Mouse (Mus musculus) liver, embryonic 14.5 days (tissue): ENCODE data around the gene Stat3. TPM values are rescaled to one million over a fixed set of nuclear protein-coding genes. Genes with fewer than 3 reads are reported as not detected.

Experiments used
- ATAC-seq: fragments of 200-750 bp; cut with Nextera tagmentation; 2 replicates; pipeline ENCODE4 v1.8.0; 2017; ENCODE audit warnings: moderate number of reproducible peaks, mild to moderate bottlenecking, moderate library complexity; ENCODE audit not compliant: insufficient read depth
- DNase-seq, 3 experiments: peaks; one replicate each; pipeline ENCODE4 v3.0.0-alpha.2; 2012 to 2013; ENCODE audit warnings: low read depth in 3 of 3, low spot score in 3 of 3
- H3K27ac ChIP-seq: fragments of 300-500 bp; sonication (generic); 2 replicates; pipeline ENCODE4 v1.5.1; 2014; ENCODE audit warnings: moderate library complexity, mild to moderate bottlenecking, control low read depth, inconsistent platforms
- H3K27me3 ChIP-seq: fragments of 300-500 bp; sonication (generic); 2 replicates; pipeline ENCODE4 v1.6.1; 2014; ENCODE audit warnings: mild to moderate bottlenecking, low read length, moderate library complexity; ENCODE audit not compliant: control insufficient read depth, insufficient read depth
- H3K36me3 ChIP-seq: fragments of 300-500 bp; sonication (generic); replicated peaks from 2 replicates; pipeline ENCODE4 v1.6.1; 2014; ENCODE audit warnings: low read depth; ENCODE audit not compliant: control insufficient read depth, insufficient read depth
- H3K4me1 ChIP-seq, 2 experiments: fragments of 200-500 bp in 1 of 2; fragments of 300-500 bp in 1 of 2; sonication (generic) in 1 of 2; replicated peaks; 2 replicates each; pipeline ENCODE4 v1.6.1; 2012 to 2014; ENCODE audit warnings: antibody characterized with exemption in 1 of 2, inconsistent platforms in 1 of 2, low read length in 1 of 2; ENCODE audit not compliant: control insufficient read depth in 2 of 2, insufficient read depth in 2 of 2
- H3K4me2 ChIP-seq: fragments of 300-500 bp; sonication (generic); 2 replicates; pipeline ENCODE4 v1.6.1; 2014; ENCODE audit warnings: low read depth, mild to moderate bottlenecking, control low read depth, moderate library complexity
- H3K4me3 ChIP-seq, 2 experiments: fragments of 200-500 bp in 1 of 2; fragments of 300-500 bp in 1 of 2; sonication (generic) in 1 of 2; 2 replicates each; pipeline ENCODE4 v1.5.1; 2012 to 2014; ENCODE audit warnings: low read depth in 2 of 2, low read length in 2 of 2, mild to moderate bottlenecking in 2 of 2, control low read depth in 1 of 2, inconsistent platforms in 1 of 2, moderate library complexity in 1 of 2; ENCODE audit not compliant: insufficient read depth in 1 of 2
- H3K9ac ChIP-seq: fragments of 300-500 bp; sonication (generic); replicated peaks from 2 replicates; pipeline ENCODE4 v1.6.1; 2014; ENCODE audit warnings: mild to moderate bottlenecking, control low read depth, moderate library complexity
- H3K9me3 ChIP-seq: fragments of 300-500 bp; sonication (generic); 2 replicates; pipeline ENCODE4 v1.6.1; 2016; ENCODE audit warnings: low read length, mixed read lengths; ENCODE audit not compliant: control insufficient read depth
- CTCF ChIP-seq: IDR thresholded peaks from 2 replicates; pipeline ENCODE4 v1.5.1; 2016; ENCODE audit warnings: antibody characterized with exemption, low read depth, control low read depth
- EP300 ChIP-seq: IDR thresholded peaks from 2 replicates; pipeline ENCODE4 v1.6.1; 2016; ENCODE audit warnings: antibody characterized with exemption, low read depth
- WGBS: fragments of 180-500 bp; shearing (Covaris S2); extraction: QIAGEN DNeasy Blood & Tissue Kit; methylation state at CpG from one replicate; pipeline ENCODE4 v1.1.7; 2014; ENCODE audit not compliant: insufficient replicate concordance; 5-methylcytosine and 5-hydroxymethylcytosine counted together
- polyA plus RNA-seq, 2 experiments: library from polyadenylated mRNA; depleted of rRNA in 1 of 2; stranded (reverse) in 1 of 2; unstranded in 1 of 2; fragments of >200 nt; fragmentation: Nextera tagmentation in 1 of 2; extraction: Ambion mirVana in 1 of 2; gene quantifications; 2 replicates each; pipeline versions ENCODE4 v1.2.1 to v1.2.3; 2012 to 2014

Gene Stat3
- polyA plus RNA-seq, 2 experiments, result 17.7 to 27.4 TPM

GRCm38 (mm10) chr11:100982087-100982486 is 42.7 kb upstream of the Stat3 start:
- H3K9ac ChIP-seq, result no peak overlapping the region
- H3K4me2 ChIP-seq, result no peak overlapping the region
- TF ChIP-seq EP300 (no peak), CTCF (0 out of 2 replicates have a peak, but pooled peaks have one; percentile 8)
- H3K27ac ChIP-seq, result no peak overlapping the region
- peaks cover 0 to 11% of the 10 kb centered on the region in 2 experiments; a peak in 1 of 4 replicates for H3K4me1 ChIP-seq
- no peaks in the 10 kb centered on the region; the same call in 1 of the 2 replicates for H3K27me3 ChIP-seq
- H3K36me3 ChIP-seq, result no peaks in the 10 kb centered on the region
- ATAC-seq (no peak), DNase-seq (no peak)
- 31% methylated on average over 8 of the region's 8 CpGs for WGBS
- no peak overlapping the region for H3K4me3 ChIP-seq
- no peaks in the 10 kb centered on the region for H3K9me3 ChIP-seq

- peaks cover 0 to 11% of the 10 kb centered on the region in 2 experiments; a peak in 1 of 4 replicates for H3K4me1 ChIP-seq
- no peaks in the 10 kb centered on the region for H3K9me3 ChIP-seq
- TF ChIP-seq EP300 (no peak), CTCF (no peak)
- DNase-seq, result no peak
- H3K9ac ChIP-seq, result no peak overlapping the region
- no peak overlapping the region for H3K4me2 ChIP-seq
- 62% methylated on average over 3 of the region's 3 CpGs for WGBS
- no peak for ATAC-seq
- H3K27ac ChIP-seq, result no peak overlapping the region
- H3K27me3 ChIP-seq, result no peaks in the 10 kb centered on the region; the same call in 1 of the 2 replicates
- H3K36me3 ChIP-seq, result no peaks in the 10 kb centered on the region
- no peak overlapping the region for H3K4me3 ChIP-seq
These were observed 41.9 kb upstream of the Stat3 start for GRCm38 (mm10) chr11:100981236-100981635.

DNA sequence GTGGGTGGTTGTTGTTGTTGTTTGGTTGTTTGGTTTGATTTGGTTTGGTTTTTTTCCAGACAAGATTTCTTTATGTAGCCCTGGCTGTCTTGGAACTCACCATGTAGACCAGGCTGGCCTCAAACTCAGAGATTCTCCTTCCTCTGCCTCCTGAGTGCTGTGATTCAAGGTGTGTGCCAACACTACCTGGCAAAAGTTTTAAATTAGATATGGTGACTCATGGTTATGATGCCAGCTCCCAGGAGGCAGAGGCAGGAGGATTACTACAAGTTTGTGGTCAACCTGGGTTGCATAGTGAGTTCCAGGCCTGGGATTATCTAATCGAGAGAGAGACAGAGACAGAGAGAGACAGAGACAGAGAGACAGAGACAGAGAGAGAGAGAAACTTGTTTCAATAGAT is 41.1 kb upstream of the Stat3 start:
- Histone ChIP-seq H3K36me3 (no peaks in the 10 kb centered on the region), H3K27ac (no peak overlapping the region), H3K4me3 (no peak overlapping the region), H3K4me1 (peaks cover 0 to 11% of the 10 kb centered on the region in 2 experiments; a peak in 1 of 4 replicates), H3K9me3 (no peaks in the 10 kb centered on the region), H3K4me2 (no peak overlapping the region), H3K27me3 (no peaks in the 10 kb centered on the region; the same call in 1 of the 2 replicates), H3K9ac (no peak overlapping the region)
- DNase-seq (no peak), ATAC-seq (no peak)
- WGBS, result 47% methylated on average over 1 of the region's 1 CpGs
- TF ChIP-seq CTCF (no peak), EP300 (no peak)

- H3K27me3 ChIP-seq, result no peaks in the 10 kb centered on the region; the same call in 1 of the 2 replicates
- DNase-seq (peak in 1 of 3 experiments; percentile 36), ATAC-seq (peak; percentile 51; the same call in 1 of the 2 replicates)
- H3K4me2 ChIP-seq, result no peak overlapping the region
- 51% methylated on average over 8 of the region's 8 CpGs for WGBS
- no peak overlapping the region for H3K4me3 ChIP-seq
- TF ChIP-seq EP300, result no peak
- TF ChIP-seq CTCF, result no peak
- no peaks in the 10 kb centered on the region for H3K9me3 ChIP-seq
- H3K36me3 ChIP-seq, result no peaks in the 10 kb centered on the region
- no peak overlapping the region for H3K27ac ChIP-seq
- peaks cover 0 to 11% of the 10 kb centered on the region in 2 experiments; a peak in 1 of 4 replicates for H3K4me1 ChIP-seq
- H3K9ac ChIP-seq, result no peak overlapping the region
These were observed 40.5 kb upstream of the Stat3 start for GRCm38 (mm10) chr11:100979887-100980286.

- TF ChIP-seq EP300 (no peak), CTCF (no peak)
- Histone ChIP-seq H3K4me2 (no peak overlapping the region), H3K4me3 (no peak overlapping the region), H3K9me3 (no peaks in the 10 kb centered on the region), H3K36me3 (no peaks in the 10 kb centered on the region), H3K27ac (no peak overlapping the region), H3K27me3 (peaks cover 20% of the 10 kb centered on the region), H3K4me1 (peaks cover 0 to 6% of the 10 kb centered on the region in 2 experiments; a peak in 1 of 4 replicates), H3K9ac (no peak overlapping the region)
- ATAC-seq, result no peak
- DNase-seq, result no peak
- 55% methylated on average over 7 of the region's 7 CpGs for whole genome bisulfite sequencing
These were observed 35.9 kb upstream of the Stat3 start for GRCm38 (mm10) chr11:100975241-100975640.
